Mouse (Mus musculus) lung, postnatal 10 days (tissue): Measurements from ENCODE around the gene Slc25a42.

Source experiments
- DNase-seq: peaks from one replicate; pipeline ENCODE4 v3.0.0; 2021

Slc25a42 gene

DNA sequence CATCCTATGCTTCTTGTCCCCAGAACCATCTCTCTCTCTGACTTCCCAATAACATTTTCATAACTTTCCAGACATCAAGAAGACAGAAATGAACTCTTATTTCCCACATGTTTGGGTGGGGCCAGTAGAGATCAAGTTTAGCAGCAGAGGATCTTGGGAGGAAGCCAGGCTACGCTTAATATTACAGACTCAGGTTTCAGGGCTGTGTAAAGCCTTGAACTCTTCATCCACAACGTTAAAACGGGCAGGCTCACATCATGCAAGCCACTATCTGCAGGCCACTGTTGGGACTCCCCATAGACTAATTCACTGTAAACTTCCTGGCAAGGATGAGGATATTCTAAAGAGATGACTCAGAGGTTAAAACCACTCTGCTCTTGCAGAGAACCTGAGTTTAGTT is 2.3 kb upstream of the Slc25a42 start:
- no peak for DNase-seq

DNA sequence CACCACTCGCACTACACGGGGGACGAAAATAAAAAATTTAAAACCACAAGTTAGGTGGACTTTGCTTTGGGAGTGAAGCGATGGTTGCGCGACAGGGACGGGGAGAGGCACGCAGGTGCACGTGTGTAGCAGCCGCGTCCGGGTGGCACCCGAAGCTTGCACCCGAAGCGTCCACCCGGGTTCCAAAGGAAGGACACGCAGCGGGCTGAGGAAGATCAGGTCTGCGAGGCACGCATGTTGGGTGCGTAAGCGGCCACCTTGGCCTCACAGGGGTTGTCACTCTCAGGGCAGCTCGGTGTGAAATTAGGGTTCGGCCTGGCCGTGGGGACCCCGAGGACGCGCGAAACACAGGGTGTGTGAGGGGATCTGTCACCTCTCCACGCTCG is 386 bp downstream of the Slc25a42 start:
- DNase-seq, result peak; percentile 45

DNA sequence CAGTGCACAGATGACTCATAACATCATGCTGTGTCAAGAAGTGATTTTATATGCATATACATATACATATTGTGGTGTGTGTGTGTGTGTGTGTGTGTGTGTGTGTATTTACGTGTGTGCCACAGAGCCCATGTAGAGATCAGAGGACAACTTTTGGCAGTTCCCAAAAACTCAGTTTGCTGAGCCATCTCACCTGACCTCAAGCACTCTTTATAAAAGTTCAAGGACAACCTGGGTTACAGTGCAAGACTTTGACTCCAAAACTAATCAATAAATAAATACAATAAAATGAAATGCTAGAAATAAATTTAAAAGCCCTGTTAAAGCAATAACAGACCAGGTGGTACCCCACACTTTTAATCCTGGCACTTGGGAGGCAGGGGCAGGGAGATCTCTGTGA is 830 bp downstream of the Slc25a42 start:
- no peak for DNase-seq

DNA sequence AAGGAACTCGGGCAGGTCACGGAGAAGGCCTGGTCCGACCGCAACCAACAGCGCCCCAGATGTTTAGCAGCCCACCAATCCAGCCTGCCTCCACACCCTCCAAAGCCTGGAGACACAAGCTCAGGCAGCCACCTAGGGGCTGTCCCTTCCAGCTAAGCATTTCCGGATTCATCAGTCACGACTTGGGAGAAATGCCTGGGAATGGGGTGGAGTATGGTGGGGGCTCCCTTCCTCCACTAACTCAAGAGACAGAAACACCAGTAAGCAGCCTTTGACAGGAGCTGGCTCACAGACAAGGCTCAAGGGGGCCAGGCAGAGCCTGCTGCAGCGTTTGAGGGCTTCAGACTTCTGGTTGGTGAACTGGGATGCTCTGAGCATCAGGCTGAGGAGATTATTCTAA is 1.6 kb downstream of the Slc25a42 start:
- DNase-seq, result peak; percentile 76

DNA sequence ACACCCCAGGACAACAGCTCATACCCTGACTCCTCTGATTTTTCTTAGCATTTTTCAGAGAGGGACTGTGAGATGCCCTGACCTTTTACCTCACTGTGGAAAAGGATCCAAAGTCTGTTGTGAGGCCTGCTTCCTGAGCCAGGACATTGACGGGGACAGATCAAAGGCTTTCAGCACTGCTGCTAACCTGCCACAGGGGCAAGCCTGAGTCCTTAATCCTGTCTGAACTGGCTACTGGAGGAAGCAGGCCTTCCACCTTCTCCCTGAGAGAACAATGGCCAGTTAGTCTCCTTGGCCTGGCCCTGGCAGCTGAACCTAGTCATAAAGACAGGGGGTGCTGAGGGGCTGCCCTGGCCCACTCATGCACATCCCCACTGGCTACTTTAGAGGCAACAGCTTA is 4.0 kb downstream of the Slc25a42 start:
- no peak for DNase-seq

DNA sequence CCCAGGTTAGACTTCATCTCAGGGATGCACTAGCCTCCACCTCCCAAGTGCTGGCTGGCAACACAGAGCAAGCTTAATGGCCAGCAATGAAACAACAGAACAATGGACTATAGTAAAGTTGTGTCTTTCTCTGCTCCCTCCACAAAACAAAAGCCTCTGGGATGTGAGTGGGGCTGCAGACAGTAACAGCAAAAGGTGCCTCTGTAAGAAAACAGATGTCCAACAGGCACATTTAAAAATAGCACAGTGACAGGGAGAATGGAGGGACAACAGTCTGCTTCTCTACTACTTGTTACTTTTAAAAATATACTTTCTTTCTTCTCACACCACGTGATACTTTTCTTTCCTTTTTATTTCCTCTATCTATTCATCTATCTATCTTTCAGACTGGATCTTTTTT is 7.3 kb downstream of the Slc25a42 start:
- DNase-seq, result no peak

DNA sequence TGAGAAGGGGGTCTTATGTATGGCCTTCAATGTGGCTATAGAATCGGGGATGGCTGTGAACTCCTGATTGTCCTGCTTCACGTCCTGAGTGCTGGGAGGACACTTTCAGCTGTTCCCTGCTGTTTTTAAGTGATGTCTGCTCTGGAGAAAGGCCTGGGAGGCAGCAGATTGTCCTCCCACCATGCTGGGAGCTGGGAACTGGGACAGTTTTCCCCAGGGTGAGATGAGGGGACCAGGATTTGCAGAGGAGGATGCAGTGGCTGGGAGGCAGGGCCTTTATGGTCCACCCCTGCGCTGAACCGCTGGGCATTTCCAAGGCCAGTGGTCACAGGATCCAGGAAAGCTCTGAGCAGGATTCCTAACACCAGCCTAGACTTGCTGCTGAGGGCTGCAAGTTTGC is 9.0 kb downstream of the Slc25a42 start:
- no peak for DNase-seq

DNA sequence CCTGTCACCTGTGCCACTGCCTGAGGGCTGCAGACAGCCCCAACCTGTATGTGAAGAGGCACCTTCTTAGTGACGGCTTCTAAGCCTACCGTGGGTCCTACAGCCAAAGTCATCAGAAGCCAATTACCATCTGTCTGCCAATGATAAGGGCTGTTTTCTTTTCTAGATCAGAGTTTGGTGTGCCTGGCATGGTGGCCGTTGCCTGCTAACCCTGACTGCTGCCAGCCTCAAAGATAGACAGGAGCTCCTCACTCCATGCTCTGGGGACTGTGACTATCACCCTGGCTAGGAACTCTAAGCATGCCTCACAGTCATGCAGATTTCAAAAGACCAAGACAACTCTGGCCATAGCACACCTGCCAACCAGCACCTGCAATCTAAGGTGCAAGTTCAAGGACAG is 10.7 kb downstream of the Slc25a42 start:
- DNase-seq, result no peak

DNA sequence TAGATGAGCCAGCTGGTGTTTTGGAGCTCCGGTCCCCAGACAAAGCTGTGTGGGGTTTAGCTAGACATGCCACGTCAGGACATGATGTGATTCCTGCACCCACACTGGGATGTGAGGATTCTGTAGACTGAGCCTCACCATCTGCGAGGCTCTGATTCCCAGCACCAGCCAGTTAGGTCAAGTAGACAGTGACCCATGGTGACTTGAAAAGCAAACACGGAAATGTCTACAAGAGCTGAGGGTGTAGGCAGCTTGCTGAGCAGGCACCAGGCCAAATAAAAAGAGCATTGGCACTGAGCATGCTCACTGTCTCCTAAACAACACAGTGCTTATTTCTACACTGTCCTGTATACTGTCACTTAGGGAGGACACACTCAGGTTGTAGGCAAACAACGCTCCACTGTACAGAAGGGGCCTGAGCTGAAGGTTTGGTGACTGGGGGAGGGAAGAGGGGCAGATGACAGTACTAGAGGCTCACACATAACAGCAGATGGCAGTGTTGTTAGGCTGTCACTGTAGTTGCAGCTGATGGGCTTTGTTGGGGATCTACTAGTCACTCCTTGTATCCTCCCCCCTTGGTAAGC is 11.9 kb downstream of the Slc25a42 start:
- peak; percentile 81 for DNase-seq

DNA sequence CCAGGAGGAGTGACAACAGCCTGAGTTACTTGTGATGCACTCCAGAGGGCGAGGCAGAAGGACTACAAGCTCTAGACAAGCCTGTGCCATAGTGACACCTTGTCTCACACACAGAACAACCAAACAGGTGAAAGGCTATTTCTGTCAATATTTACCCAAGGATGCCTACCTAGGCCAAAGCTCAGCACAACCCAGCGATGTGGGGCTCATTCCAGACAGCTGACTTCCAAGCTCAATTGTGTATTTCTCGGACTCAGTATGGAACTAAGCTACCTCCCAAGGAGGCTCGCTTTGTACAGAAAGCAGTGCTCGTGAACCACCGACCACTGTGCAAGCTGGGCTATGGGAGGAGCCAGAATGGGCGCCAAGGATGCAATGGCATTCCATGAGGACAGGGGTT is 14.5 kb downstream of the Slc25a42 start:
- no peak for DNase-seq

DNA sequence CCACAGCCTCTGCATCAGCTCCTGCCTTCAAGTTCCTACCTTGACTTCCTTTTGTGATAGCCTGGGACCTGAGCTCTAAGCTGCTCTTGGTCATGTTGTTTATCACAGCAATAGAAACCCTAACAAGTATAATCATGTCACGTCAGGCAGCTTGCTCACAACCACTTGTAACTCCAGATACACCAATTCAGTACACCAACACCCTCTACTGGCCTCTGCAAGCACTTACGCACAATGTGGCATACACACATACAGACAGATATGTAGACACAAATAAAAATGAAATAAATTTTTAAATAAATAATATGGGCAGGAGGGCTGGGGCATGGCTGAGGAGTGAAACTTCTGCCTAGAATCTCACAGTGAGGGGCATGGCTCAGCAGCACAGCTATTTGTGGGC is 16.3 kb downstream of the Slc25a42 start:
- DNase-seq, result no peak

DNA sequence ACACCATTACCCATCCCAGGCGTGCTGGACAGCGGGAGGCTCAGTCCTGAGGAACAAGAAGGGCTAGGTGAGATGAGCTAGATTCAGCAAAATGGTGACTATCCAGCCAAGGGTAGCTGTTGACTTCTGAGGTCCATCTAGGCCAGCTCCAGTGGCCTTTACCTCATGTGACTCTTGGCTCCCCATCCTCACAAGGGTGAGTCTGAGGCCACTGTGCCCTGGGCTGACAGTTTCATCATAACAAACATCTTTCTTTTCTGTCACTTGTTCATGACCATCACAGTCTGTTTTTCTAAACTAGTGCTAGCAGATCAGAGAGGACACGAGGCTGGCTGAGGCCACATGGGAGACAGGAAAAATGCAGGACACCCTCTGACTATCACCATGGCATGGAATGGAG is 17.9 kb downstream of the Slc25a42 start:
- peak; percentile 38 for DNase-seq

DNA sequence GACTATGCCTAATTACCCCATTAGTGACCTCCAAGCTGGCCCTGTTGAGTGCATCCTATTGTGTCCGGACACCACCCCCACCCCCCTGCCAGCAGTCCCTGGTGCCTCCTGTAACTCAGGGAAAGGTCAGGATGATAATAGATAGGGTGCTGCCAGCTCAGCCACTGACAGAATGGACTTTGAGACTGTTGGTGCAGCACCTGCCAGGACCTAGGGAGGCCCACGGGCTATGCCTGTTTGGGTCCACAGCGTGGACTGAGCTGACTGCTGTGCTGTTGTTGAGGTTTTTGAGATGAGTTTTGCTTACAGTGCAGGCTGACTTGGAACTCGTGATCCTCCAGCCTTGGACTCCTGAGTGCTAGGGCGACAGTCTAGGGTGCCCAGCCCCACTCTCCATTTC is 18.9 kb downstream of the Slc25a42 start:
- no peak for DNase-seq

DNA sequence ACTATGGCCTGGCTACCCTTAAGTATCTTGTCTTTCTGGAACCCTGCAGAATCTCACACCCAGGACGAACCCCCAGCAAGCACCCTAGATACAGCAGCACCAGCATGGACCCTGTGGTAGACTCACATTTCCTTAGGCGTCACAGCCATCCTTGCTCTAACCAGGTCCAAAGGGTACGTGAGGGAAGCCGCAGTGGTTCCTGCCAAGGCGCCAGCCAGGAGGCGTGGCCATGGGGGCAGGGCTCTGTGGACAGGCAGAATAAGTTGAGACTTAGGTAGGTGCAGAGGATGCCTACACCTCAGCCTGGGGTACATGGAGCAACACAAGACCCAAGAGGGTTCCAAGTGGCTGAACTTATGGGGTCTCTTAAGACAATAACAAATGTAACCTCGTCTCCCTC is 23.4 kb downstream of the Slc25a42 start:
- DNase-seq, result no peak

DNA sequence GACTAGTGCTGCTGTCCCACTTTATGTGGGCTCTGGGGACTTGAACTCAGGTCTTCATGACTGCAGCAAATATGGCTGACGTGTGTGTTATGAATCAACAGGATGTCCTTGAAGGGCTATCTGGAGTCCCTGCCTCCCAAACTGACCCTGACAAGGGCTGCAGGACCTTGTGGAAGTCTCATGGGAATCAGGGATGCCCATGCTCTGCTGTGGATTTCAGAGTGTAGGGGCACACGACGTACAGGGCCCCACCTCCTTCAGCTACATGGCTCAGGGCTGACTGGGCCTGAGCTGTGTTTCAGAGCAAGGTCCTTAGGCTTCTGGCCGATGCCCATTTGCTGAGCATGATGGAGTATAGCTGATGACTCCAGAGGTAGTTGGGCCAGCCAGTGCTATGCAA is 28.9 kb downstream of the Slc25a42 start:
- no peak for DNase-seq

DNA sequence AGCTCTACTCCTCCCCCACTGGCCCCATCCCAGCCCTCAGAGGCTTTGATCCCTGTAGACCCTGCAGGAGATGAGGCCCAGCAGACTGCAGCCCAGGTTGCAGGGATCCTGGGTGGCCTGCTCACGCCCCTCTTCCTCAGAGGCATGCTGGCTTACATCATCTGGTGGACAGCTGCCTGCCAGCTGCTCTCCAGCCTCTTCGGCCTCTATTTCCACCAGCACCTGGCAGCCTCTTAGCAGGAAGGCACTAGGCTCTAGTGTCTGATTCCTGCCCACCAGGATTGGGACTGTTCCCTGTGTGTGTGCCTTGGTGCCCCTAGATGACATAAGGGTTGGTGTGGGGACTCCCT is 30.2 kb downstream of the Slc25a42 start:
- no peak for DNase-seq

DNA sequence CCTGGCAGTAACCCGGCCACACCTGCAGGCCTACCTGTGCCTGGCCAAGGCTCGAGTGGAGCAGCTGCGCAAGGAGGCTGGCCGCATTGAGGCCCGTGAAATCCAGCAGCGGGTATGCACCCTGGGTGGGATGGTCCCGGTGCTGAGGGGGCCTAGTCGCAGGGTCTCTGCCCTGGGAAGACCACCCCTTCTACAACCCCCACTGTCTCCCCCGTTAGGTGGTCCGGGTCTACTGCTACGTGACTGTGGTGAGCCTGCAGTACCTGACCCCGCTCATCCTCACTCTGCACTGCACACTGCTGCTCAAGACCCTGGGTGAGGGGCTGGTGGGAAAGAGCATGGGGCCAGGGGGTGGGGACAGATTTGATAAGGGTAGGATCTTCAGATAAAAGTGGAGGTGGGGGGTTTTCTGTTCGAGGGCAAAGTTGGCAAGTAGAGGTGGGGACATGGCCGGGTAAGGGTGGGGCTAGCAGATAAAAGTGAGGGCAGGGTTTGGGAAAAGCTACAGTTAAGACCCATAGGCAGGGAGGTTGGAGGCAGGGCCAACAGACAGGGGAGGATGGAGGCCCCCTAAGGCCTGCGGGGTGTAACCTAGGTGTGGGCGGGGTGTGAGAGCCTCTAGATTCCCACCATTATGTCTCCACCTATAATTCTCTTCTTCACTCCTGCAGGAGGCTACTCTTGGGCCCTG is 30.7 kb downstream of the Slc25a42 start:
- DNase-seq, result no peak

DNA sequence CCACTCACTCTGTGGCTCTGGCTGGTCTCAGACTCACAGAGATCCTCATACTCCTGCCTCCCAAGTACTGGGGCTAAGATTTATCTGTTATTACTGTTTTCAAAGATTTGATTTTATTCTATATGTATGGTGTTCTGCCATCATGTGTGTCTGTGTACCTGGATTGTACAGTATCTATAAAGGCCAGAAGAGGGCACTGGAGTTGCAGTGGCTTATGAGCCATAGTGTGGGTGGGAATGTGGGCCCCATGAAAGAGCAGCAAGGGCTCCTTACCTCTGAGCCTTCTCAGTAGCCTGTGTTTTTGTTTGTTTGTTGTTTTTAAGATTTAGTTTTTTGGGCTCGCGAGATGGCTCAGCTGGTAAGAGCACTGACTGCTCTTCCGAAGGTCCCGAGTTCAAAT is 33.0 kb downstream of the Slc25a42 start:
- no peak for DNase-seq

DNA sequence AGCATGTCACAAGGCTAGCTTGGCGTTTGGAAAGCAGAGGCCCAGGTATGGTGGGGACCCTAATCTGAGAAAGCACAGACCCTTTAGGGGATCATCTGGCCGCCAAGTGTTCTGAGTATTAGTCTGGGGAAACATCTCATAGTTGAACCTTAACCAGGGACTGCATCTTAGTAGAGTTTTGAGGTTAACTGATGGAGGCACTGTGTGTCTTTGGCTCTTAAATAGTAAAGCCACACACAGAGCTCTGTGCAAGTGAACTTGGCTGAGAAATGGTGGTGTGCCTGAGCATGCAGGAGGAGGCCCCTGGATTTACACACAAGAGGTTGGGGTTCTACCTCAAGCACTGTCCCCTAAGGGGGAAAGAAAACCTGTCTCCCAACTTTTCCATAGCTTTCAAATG is 33.9 kb downstream of the Slc25a42 start:
- no peak for DNase-seq

DNA sequence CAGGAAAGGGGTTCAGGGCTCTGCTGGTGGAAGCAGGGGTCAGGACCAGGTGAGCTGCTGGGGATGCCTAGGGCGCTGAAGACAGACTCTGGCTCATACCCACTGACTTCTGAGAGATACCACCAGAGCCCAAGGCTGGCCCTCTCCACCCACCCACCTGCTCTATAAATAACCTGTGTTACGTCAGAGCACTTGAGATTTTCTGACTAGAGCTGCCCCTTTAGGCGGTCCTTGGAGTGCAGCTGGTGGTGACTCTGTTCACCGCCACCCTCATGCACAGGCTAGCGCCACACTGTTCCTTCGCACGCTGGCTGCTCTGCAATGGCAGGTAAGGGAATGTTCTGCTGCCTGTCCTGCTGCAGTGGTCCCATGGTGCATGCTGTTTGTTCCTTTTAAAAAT is 38.0 kb downstream of the Slc25a42 start:
- no peak for DNase-seq

DNA sequence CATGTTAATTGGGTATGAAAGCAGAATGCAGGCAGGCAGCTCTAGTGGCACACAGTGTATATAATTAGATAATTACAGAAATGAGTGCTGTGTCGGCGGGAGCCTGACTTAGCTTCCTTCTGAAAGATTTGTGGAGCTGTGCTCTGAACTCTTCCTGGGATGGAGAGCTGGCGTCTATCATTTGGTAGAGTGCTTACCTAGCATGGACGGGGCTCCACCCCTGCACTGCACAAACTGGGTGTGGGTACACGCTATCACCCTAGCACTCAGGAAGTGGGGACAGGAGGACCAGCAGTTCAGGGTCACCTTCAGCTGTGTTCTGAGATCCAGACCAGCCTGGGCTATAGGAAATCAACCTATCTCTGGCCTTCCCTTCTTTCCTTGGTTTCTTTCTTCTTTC is 38.8 kb downstream of the Slc25a42 start:
- DNase-seq, result no peak

DNA sequence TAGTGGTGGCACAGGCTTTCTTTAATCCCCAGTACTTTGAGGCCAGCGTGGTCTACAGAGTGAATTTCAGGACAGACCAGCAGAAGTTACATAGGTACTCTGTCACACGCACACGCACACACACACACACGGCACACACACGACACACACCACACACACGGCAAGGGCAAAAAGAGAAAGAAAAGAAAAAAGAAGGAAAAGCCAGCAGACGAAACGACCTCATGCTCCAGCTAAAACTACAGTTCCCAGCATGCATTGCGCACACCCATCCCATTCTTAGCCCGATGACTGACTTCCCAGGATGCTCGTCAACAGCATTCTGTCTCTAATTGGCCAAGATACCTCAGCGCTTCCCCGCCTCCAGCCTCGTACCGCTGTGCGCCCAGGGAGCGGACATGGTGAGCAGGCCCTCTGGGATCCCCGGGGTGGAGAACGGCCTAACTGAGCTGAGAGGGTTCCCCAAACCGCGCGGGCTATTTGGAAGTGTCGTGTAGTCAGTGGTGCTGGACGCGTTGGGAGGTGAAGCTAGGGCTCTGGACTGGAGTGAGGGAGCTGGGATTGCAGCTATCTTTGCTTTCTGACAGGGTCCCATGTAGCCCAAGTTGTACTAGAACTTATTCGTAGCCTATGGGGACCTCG is 39.9 kb downstream of the Slc25a42 start, which contains the start of gene Tmem161a:
Gene Tmem161a (plus strand): TSS at position 314 of the 639 bp plus-strand sequence.
- peak; percentile 96 for DNase-seq

DNA sequence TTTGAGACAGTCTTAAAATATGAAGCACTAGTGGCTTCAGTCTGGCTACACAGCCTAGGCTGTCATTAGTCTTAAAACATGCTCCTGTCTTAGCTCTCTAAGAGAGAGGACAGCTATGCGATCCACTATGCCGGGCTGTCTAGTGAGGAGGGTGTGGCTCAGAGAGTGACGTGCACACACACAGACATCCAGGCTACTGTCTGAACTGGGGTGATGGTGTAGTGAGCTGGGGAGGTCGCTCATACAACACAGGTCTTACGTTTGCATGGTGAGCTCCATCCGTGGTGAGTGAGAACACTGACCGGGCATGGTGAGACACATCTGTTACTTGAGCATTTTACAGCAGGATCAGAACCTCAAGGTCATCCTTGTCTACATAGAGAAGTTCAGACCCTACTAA is 40.9 kb downstream of the Slc25a42 start:
- DNase-seq, result no peak

DNA sequence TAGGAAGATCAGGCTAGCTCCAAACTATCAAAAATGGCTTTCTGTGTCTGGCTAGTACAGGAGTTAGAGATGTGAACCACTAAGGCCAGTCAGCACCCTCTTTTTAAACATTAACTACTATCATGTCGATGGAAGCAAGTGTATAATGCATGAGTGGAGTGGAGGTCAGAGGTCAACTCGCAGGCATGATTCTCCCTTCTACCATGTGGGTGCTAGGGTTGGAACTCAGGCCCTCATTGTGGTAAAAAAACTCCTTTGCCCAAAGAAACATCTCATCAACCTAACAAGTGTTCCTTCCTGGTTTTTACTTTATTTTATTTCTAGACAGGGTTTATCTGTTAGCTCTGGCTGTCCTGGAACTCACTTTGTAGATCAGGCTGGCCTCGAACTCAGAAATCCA is 41.4 kb downstream of the Slc25a42 start:
- no peak for DNase-seq

DNA sequence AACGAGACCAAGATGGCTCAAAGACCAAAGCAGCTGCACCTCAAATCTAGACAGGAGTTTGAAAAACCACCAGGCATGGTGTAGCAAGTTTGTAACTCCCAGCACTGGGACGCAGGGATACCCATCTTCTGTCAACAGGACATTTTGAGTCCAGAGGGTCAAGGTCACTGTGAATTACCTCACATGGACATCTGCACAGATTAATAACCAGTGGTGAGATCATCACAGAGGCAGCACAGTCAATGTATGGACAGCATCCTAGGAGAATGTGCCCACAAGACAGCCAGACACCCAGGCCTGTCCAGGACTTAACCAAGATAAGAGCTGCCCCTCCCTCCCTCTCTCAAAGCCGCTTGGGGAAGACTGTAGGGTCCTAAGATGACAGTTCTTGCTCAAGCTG is 42.0 kb downstream of the Slc25a42 start:
- DNase-seq, result no peak
